Mouse (Mus musculus): ENCODE data around the gene Mon2. TPM values are rescaled to one million over a fixed set of nuclear protein-coding genes. Genes with fewer than 3 reads are reported as not detected.
A peak's percentile ranks its signal among the peaks of the same experiment; 100 is the strongest.

Mon2 gene
- total RNA-seq, 1 experiment from 2014 or later = 63.2 TPM

- no peak for ATAC-seq (replicated peaks; ENCODE audit: insufficient number of reproducible peaks, low FRiP score, low TSS enrichment, poor library complexity, severe bottlenecking)
These were observed 71.6 kb downstream of the Mon2 start for GRCm38 (mm10) chr10:123004475-123005236.

GRCm38 (mm10) chr10:123001985-123002384 lies 74.3 kb downstream of the Mon2 start:
- ATAC-seq (replicated peaks; ENCODE audit: insufficient number of reproducible peaks, low FRiP score, low TSS enrichment, poor library complexity, severe bottlenecking) = no peak

- ATAC-seq (replicated peaks; ENCODE audit: insufficient number of reproducible peaks, low FRiP score, low TSS enrichment, poor library complexity, severe bottlenecking) = no peak
These were observed 74.9 kb downstream of the Mon2 start for GRCm38 (mm10) chr10:123001363-123001762.

- no peak for ATAC-seq (replicated peaks; ENCODE audit: insufficient number of reproducible peaks, low FRiP score, low TSS enrichment, poor library complexity, severe bottlenecking)
These were observed 76.9 kb downstream of the Mon2 start for GRCm38 (mm10) chr10:122999356-122999755.

- ATAC-seq (replicated peaks; ENCODE audit: insufficient number of reproducible peaks, low FRiP score, low TSS enrichment, poor library complexity, severe bottlenecking) = no peak
These were observed 78.5 kb downstream of the Mon2 start for GRCm38 (mm10) chr10:122997852-122998251.

- ATAC-seq (replicated peaks; ENCODE audit: insufficient number of reproducible peaks, low FRiP score, low TSS enrichment, poor library complexity, severe bottlenecking) = no peak
These were observed 81.8 kb downstream of the Mon2 start for GRCm38 (mm10) chr10:122994402-122995107.

- ATAC-seq (replicated peaks; ENCODE audit: insufficient number of reproducible peaks, low FRiP score, low TSS enrichment, poor library complexity, severe bottlenecking) = no peak
These were observed 84.7 kb downstream of the Mon2 start for GRCm38 (mm10) chr10:122991648-122992047.

DNA sequence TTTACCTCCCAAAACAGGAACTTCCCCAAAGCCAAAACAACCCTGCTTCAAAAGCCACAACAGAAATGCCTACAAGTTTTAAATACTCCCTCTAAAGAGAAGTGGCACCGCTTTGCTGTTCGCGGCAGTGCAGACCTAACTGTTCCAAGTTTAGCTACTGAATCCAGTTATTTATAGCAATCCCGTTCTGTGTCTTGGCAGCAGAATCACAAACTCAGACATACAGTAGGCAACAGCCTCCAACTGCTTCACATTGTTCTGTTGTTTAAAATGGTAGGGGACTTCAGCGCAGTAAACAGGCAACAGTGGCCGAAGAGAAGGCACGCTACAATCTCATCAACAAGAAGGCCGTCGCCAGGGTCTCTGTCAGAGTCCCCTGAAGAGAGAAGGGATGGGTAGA lies 85.3 kb downstream of the Mon2 start:
- no peak for ATAC-seq (replicated peaks; ENCODE audit: insufficient number of reproducible peaks, low FRiP score, low TSS enrichment, poor library complexity, severe bottlenecking)

DNA sequence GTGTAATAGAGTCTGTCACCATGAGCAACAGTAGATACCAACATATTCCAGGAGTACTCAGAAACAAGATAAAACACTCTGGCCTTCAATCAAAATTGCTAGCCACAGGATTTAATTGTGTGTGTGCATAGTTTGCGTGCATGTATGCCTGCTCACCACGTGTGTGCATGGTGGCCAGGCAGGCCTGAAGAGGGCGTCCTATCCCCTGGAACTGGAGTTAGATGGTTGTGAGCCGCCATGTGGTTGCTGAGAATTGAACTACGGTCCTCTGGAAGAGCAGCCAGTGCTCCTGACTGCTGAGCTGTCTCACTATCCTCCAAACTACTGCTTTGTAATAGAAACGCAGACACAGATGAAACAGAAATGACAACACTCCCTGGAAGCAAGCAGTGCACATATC lies 85.7 kb downstream of the Mon2 start:
- no peak for ATAC-seq (replicated peaks; ENCODE audit: insufficient number of reproducible peaks, low FRiP score, low TSS enrichment, poor library complexity, severe bottlenecking)

DNA sequence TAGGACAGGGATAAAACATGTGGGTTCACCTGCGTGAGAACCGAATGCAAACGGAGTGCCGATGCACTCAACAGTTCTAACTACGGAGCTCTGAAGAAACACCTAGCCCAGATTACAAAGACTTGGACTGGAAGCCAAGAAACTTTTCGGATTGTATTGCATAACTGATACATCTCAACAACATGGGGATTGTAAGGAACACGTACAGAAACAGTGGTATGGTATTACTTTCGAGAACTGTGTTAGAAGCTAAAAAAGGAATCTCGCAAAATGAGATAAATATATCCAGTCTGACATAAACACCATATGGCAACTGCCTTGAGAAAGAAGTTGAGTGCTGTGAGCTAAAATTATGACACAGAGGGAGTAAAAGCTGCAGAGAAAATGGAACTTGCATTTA lies 86.4 kb downstream of the Mon2 start:
- ATAC-seq (replicated peaks; ENCODE audit: insufficient number of reproducible peaks, low FRiP score, low TSS enrichment, poor library complexity, severe bottlenecking) = no peak

DNA sequence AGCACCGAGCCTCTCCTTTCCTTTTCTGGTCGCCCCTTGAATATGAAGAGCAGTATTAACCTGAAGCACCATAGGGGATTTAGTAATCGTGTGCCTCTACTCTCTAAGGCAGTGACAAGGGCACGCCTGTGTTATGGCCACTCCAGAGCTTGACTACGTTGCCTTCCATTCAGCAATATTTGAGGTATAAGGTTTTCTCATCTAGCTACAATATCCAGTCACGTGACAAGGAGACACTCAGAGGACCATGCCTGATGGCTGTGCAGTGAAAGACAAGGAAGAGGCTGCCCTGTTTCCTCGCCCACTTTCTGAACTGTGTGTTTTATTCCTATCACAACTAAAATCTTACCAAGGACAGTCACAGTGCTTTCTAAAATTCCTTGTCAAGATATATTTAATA lies 87.9 kb downstream of the Mon2 start:
- no peak for ATAC-seq (replicated peaks; ENCODE audit: insufficient number of reproducible peaks, low FRiP score, low TSS enrichment, poor library complexity, severe bottlenecking)

- peak; percentile 56 for ATAC-seq (replicated peaks; ENCODE audit: insufficient number of reproducible peaks, low FRiP score, low TSS enrichment, poor library complexity, severe bottlenecking)
These were observed 88.6 kb downstream of the Mon2 start for GRCm38 (mm10) chr10:122987671-122988128.

- no peak for ATAC-seq (replicated peaks; ENCODE audit: insufficient number of reproducible peaks, low FRiP score, low TSS enrichment, poor library complexity, severe bottlenecking)
These were observed 89.7 kb downstream of the Mon2 start for GRCm38 (mm10) chr10:122986320-122987225.

GRCm38 (mm10) chr10:122985515-122986319 lies 90.6 kb downstream of the Mon2 start:
- ATAC-seq (replicated peaks; ENCODE audit: insufficient number of reproducible peaks, low FRiP score, low TSS enrichment, poor library complexity, severe bottlenecking) = peak; percentile 47; the same call in 1 of the 2 replicates

GRCm38 (mm10) chr10:122985252-122985514 lies 91.1 kb downstream of the Mon2 start:
- no peak for ATAC-seq (replicated peaks; ENCODE audit: insufficient number of reproducible peaks, low FRiP score, low TSS enrichment, poor library complexity, severe bottlenecking)

GRCm38 (mm10) chr10:122984531-122985251 lies 91.6 kb downstream of the Mon2 start:
- no peak for ATAC-seq (replicated peaks; ENCODE audit: insufficient number of reproducible peaks, low FRiP score, low TSS enrichment, poor library complexity, severe bottlenecking)

DNA sequence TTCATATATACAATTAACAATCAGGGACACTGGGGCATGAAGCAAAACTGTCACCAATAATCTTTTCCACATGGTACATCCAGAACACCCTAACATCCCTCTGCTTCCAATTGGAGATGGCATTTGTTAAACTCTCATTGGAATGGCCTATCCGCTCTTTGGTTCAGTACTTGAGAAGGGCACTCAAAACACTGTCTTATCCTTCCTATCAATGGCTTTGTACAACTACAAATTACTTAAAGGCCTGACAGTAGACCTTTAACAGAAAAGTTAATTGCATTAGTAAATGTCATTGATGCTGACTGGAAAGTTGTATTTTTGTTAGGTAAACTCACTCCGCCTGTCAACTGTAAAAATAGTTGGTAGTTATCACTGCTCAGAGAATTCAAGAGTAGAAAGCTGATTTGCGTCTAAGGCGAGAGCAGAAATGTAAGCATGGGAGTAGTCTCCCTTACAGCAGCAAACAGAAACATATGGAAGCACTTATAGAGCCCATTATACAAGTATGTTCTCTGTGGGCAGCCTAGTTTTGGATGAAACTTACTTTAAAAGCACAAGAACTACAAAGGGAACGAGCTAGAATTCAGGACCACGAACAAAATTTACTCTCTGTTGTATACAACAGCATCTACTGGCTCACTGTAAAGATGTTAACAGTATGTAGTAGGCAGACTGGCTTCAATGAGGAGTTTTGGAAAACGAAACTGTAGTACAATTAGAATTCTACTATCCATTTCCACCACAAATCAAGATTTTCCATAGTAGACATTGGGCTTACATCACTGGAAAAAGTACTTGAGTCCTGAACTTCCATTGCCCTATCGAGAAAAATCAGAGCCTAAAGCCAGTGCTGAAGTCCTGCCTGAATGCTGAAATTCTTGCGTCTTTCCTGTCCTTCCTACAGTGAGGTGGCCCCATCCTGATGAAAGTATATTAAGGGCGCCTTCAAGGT lies 92.5 kb downstream of the Mon2 start:
- no peak for ATAC-seq (replicated peaks; ENCODE audit: insufficient number of reproducible peaks, low FRiP score, low TSS enrichment, poor library complexity, severe bottlenecking)

Measured in monocyte, adult 5-6 weeks (primary cell).